Mouse (Mus musculus): ENCODE measurements around the gene Ankrd13a.

Ankrd13a gene

GRCm38 (mm10) chr5:114766686-114767085 lies 7.8 kb upstream of the Ankrd13a start:
- DNase-seq (ENCODE audit: low spot score), result no peak

- DNase-seq (ENCODE audit: low spot score), result no peak
Observed at GRCm38 (mm10) chr5:114767185-114767584, 7.3 kb upstream of the Ankrd13a start.

GRCm38 (mm10) chr5:114769786-114770185 lies 4.7 kb upstream of the Ankrd13a start:
- no peak for DNase-seq (ENCODE audit: low spot score)

GRCm38 (mm10) chr5:114771796-114772195 lies 2.7 kb upstream of the Ankrd13a start:
- DNase-seq (ENCODE audit: low spot score), result no peak

GRCm38 (mm10) chr5:114772456-114773203 lies 1.8 kb upstream of the Ankrd13a start:
- DNase-seq (ENCODE audit: low spot score), result peak; percentile 56

GRCm38 (mm10) chr5:114773211-114773710 lies 1.2 kb upstream of the Ankrd13a start:
- DNase-seq (ENCODE audit: low spot score), result peak; percentile 99

GRCm38 (mm10) chr5:114773780-114774179 lies 697 bp upstream of the Ankrd13a start:
- DNase-seq (ENCODE audit: low spot score), result peak; percentile 74

- peak; percentile 34 for DNase-seq (ENCODE audit: low spot score)
Observed at GRCm38 (mm10) chr5:114775056-114775979, 841 bp downstream of the Ankrd13a start, which contains the start of gene Git2. Gene Git2 (minus strand): TSS chr5:114775517.

GRCm38 (mm10) chr5:114776174-114776573 lies 1.7 kb downstream of the Ankrd13a start:
- DNase-seq (ENCODE audit: low spot score), result no peak

GRCm38 (mm10) chr5:114779956-114780489 lies 5.5 kb downstream of the Ankrd13a start:
- DNase-seq (ENCODE audit: low spot score), result no peak

- DNase-seq (ENCODE audit: low spot score), result no peak
Observed at GRCm38 (mm10) chr5:114780912-114781311, 6.4 kb downstream of the Ankrd13a start.

- no peak for DNase-seq (ENCODE audit: low spot score)
Observed at GRCm38 (mm10) chr5:114782991-114783390, 8.5 kb downstream of the Ankrd13a start.

- no peak for DNase-seq (ENCODE audit: low spot score)
Observed at GRCm38 (mm10) chr5:114783405-114784163, 9.1 kb downstream of the Ankrd13a start.

GRCm38 (mm10) chr5:114784622-114785165 lies 10.2 kb downstream of the Ankrd13a start:
- DNase-seq (ENCODE audit: low spot score), result no peak

GRCm38 (mm10) chr5:114785196-114785595 lies 10.7 kb downstream of the Ankrd13a start:
- no peak for DNase-seq (ENCODE audit: low spot score)

GRCm38 (mm10) chr5:114793317-114793716 lies 18.8 kb downstream of the Ankrd13a start:
- peak; percentile 96 for DNase-seq (ENCODE audit: low spot score)

GRCm38 (mm10) chr5:114794609-114795008 lies 20.1 kb downstream of the Ankrd13a start:
- DNase-seq (ENCODE audit: low spot score), result no peak

GRCm38 (mm10) chr5:114795231-114795630 lies 20.8 kb downstream of the Ankrd13a start:
- no peak for DNase-seq (ENCODE audit: low spot score)

GRCm38 (mm10) chr5:114795653-114796052 lies 21.2 kb downstream of the Ankrd13a start:
- no peak for DNase-seq (ENCODE audit: low spot score)

- no peak for DNase-seq (ENCODE audit: low spot score)
Observed at GRCm38 (mm10) chr5:114796299-114797012, 22.0 kb downstream of the Ankrd13a start.

GRCm38 (mm10) chr5:114797253-114797652 lies 22.8 kb downstream of the Ankrd13a start:
- no peak for DNase-seq (ENCODE audit: low spot score)

Measured in adipocyte (in vitro differentiated cells).